Comparison of ENCODE assay signal across 30 mouse cellular contexts in genomic region chr10:70738686-70739085, GRCm38 (mm10).
DNase-seq lines count a peak whose midpoint lies in the region; ATAC-seq and TF ChIP-seq lines count a peak whose summit lies in the region.
"Had no signal": no experiment of that assay in that cellular context is flagged by ENCODE, and none has a peak within 500 bp of the region (broad histone marks: within the 10 kb centered on the region; RNA-seq: fewer than 3 reads in every experiment).

No protein-coding gene starts in this region.

- H3K9ac ChIP-seq in hindbrain, embryonic 11.5 days (ENCODE audit: low read depth, low read length), result no peak overlapping the region
- no peak overlapping the region for H3K9ac ChIP-seq in hindbrain, postnatal 0 days (replicated peaks; ENCODE audit: low read length)
- H3K9ac ChIP-seq: embryonic facial prominence, embryonic 13.5 days; forebrain, postnatal 0 days; heart, embryonic 12.5 days; heart, embryonic 15.5 days; hindbrain, embryonic 14.5 days had no signal

- H3K4me3 ChIP-seq in hindbrain, embryonic 11.5 days (ENCODE audit: low read depth, low read length), result no peak overlapping the region
- no peak overlapping the region for H3K4me3 ChIP-seq in hindbrain, postnatal 0 days (ENCODE audit: low read length)
- H3K4me3 ChIP-seq in left cerebral cortex, adult 2 months, result no peak overlapping the region
- H3K4me3 ChIP-seq: embryonic facial prominence, embryonic 10.5 days; embryonic facial prominence, embryonic 13.5 days; erythroblast, embryonic 14.5 days; gastrocnemius, adult 2 months; heart, embryonic 12.5 days; heart, embryonic 15.5 days; hindbrain, embryonic 10.5 days had no signal

- H3K36me3 ChIP-seq in hindbrain, embryonic 11.5 days (ENCODE audit: control insufficient read depth, insufficient read depth, low read length), result no peaks in the 10 kb centered on the region
- H3K36me3 ChIP-seq in hindbrain, postnatal 0 days (ENCODE audit: insufficient read depth, low read length), result no peaks in the 10 kb centered on the region
- H3K36me3 ChIP-seq: embryonic facial prominence, embryonic 10.5 days; embryonic facial prominence, embryonic 13.5 days; G1E; heart, embryonic 12.5 days; heart, embryonic 15.5 days; hindbrain, embryonic 10.5 days had no signal

- peak; percentile 53 for DNase-seq in embryo, embryonic 10.5 days (ENCODE audit: low spot score)
- no peak for DNase-seq in embryo, embryonic 9.5 days (ENCODE audit: extremely low spot score)
- peak; percentile 45 for DNase-seq in hindbrain, embryonic 11.5 days (ENCODE audit: low spot score)
- no peak for DNase-seq in hindbrain, postnatal 0 days (ENCODE audit: low spot score)
- DNase-seq in R1 (ENCODE audit: low read depth, low spot score), result peak; percentile 77
- peak; percentile 74 for DNase-seq in retina, postnatal 1 day
- no peak for DNase-seq in left cerebral cortex, adult 2 months (ENCODE audit: extremely low spot score in 1 of 2, low spot score in 2 of 2)
- DNase-seq in adrenal gland, postnatal 14 days, result no peak
- DNase-seq: adrenal gland, adult 8-10 months; adrenal gland, postnatal 36 days; cerebellum, adult 18-20 months; cerebellum, adult 9-11 months; cerebellum, postnatal 25 days; forebrain, postnatal 0 days; gastrocnemius, adult 2 months; gastrocnemius, postnatal 25 days; heart, adult 18-20 months; heart, postnatal 10 days; heart, postnatal 36 days had no signal

- no peaks in the 10 kb centered on the region for H3K4me1 ChIP-seq in hindbrain, embryonic 11.5 days (replicated peaks; ENCODE audit: control insufficient read depth, insufficient read depth, low read length)
- H3K4me1 ChIP-seq in hindbrain, postnatal 0 days (ENCODE audit: insufficient read depth, low read length), result no peaks in the 10 kb centered on the region
- H3K4me1 ChIP-seq: embryonic facial prominence, embryonic 10.5 days; embryonic facial prominence, embryonic 13.5 days; heart, embryonic 15.5 days; hindbrain, embryonic 10.5 days had no signal

- no peak for ATAC-seq in hindbrain, embryonic 11.5 days (ENCODE audit: low FRiP score)
- no peak for ATAC-seq in hindbrain, postnatal 0 days
- ATAC-seq: activated CD4-positive, CD25-positive, alpha-beta regulatory T cell, adult 4 months; forebrain, embryonic 14.5 days; forebrain, postnatal 0 days; intestine, postnatal 0 days had no signal

- no peaks in the 10 kb centered on the region for H3K27me3 ChIP-seq in hindbrain, embryonic 11.5 days (ENCODE audit: control insufficient read depth, insufficient read depth, low read length)
- no peaks in the 10 kb centered on the region for H3K27me3 ChIP-seq in hindbrain, postnatal 0 days (ENCODE audit: insufficient read depth, low read length)
- H3K27me3 ChIP-seq: embryonic facial prominence, embryonic 13.5 days; heart, embryonic 12.5 days; heart, embryonic 15.5 days had no signal

- no peak overlapping the region for H3K27ac ChIP-seq in hindbrain, embryonic 11.5 days (ENCODE audit: low read depth, low read length)
- H3K27ac ChIP-seq in hindbrain, postnatal 0 days, result no peak overlapping the region
- no peak overlapping the region for H3K27ac ChIP-seq in left cerebral cortex, adult 2 months
- H3K27ac ChIP-seq: embryonic facial prominence, embryonic 10.5 days; embryonic facial prominence, embryonic 13.5 days; gastrocnemius, adult 2 months; heart, embryonic 15.5 days; hindbrain, embryonic 10.5 days; hindbrain, embryonic 14.5 days had no signal

- H3K9me3 ChIP-seq in hindbrain, embryonic 11.5 days (ENCODE audit: control insufficient read depth, low read length), result no peaks in the 10 kb centered on the region
- no peaks in the 10 kb centered on the region for H3K9me3 ChIP-seq in hindbrain, postnatal 0 days (ENCODE audit: low read length)
- H3K9me3 ChIP-seq: embryonic facial prominence, embryonic 10.5 days; heart, embryonic 12.5 days; heart, embryonic 15.5 days; hindbrain, embryonic 10.5 days had no signal

- no peak overlapping the region for H3K4me2 ChIP-seq in hindbrain, embryonic 11.5 days (replicated peaks; ENCODE audit: low read depth, low read length)
- H3K4me2 ChIP-seq in hindbrain, postnatal 0 days (ENCODE audit: low read depth, low read length), result no peak overlapping the region
- H3K4me2 ChIP-seq: embryonic facial prominence, embryonic 13.5 days; heart, embryonic 12.5 days; heart, embryonic 15.5 days; hindbrain, embryonic 14.5 days had no signal

- no peak for TF ChIP-seq CTCF in hindbrain, postnatal 0 days (IDR thresholded peaks at IDR 0.05; ENCODE audit: low read depth)
- TF ChIP-seq CTCF in left cerebral cortex, adult 2 months (IDR thresholded peaks at IDR 0.05), result no peak

- intact Hi-C loops in left cerebral cortex, adult 2 months (cut with DNase I), result no loop called here

Comparison
In these comparisons a context has a peak if more than half of its experiments do, and no peak if none do; other contexts are left out.
1. DNase-seq: peak in embryo, embryonic 10.5 days (single experiment), hindbrain, embryonic 11.5 days (single experiment), R1 (single experiment) and retina, postnatal 1 day (single experiment); none in embryo, embryonic 9.5 days (single experiment), hindbrain, postnatal 0 days (single experiment), left cerebral cortex, adult 2 months (0 of 2) and adrenal gland, postnatal 14 days (single experiment).